Mouse (Mus musculus) liver, postnatal 0 days (tissue): ENCODE measurements at regions not wholly inside any gene's neighbourhood (a gene's known extent, or its start where the extent isn't known, plus 50 kb on each side); places are given as distances from the start of the nearest gene placed in this dataset.

Source experiments
- ATAC-seq: fragments of 200-750 bp; cut with Nextera tagmentation; 2 replicates; pipeline ENCODE4 v1.8.0; 2017; ENCODE audit warnings: mild to moderate bottlenecking, moderate library complexity
- DNase-seq: peaks from one replicate; pipeline ENCODE4 v3.0.0-alpha.2; 2016
- H3K27ac ChIP-seq: fragments of 300-500 bp; sonication (generic); 2 replicates; pipeline ENCODE4 v1.5.1; 2014; ENCODE audit warnings: antibody characterized with exemption, moderate library complexity, mild to moderate bottlenecking, low read depth
- H3K27me3 ChIP-seq: fragments of 300-500 bp; sonication (generic); 2 replicates; pipeline ENCODE4 v1.6.1; 2014; ENCODE audit warnings: low read length, control low read depth, mixed read lengths; ENCODE audit not compliant: insufficient read depth
- H3K36me3 ChIP-seq: fragments of 300-500 bp; sonication (generic); replicated peaks from 2 replicates; pipeline ENCODE4 v1.6.1; 2014; ENCODE audit warnings: mild to moderate bottlenecking, control low read depth, low read length, moderate library complexity, mixed read lengths; ENCODE audit not compliant: insufficient read depth
- H3K4me1 ChIP-seq: fragments of 300-500 bp; sonication (generic); 2 replicates; pipeline ENCODE4 v1.6.1; 2014; ENCODE audit warnings: antibody characterized with exemption, mild to moderate bottlenecking, control low read depth; ENCODE audit not compliant: insufficient read depth
- H3K4me2 ChIP-seq: fragments of 300-500 bp; sonication (generic); 2 replicates; pipeline ENCODE4 v1.6.1; 2014; ENCODE audit warnings: low read depth, mild to moderate bottlenecking, low read length, moderate library complexity, mixed read lengths
- H3K4me3 ChIP-seq: fragments of 300-500 bp; sonication (generic); 2 replicates; pipeline ENCODE4 v1.5.1; 2014; ENCODE audit warnings: low read depth, low read length
- H3K9ac ChIP-seq: fragments of 300-500 bp; sonication (generic); replicated peaks from 2 replicates; pipeline ENCODE4 v1.6.1; 2014; ENCODE audit warnings: mild to moderate bottlenecking, moderate library complexity
- H3K9me3 ChIP-seq: fragments of 300-500 bp; sonication (generic); 2 replicates; pipeline ENCODE4 v1.6.1; 2016; ENCODE audit warnings: mild to moderate bottlenecking, control low read depth, low read length, mixed read lengths
- CTCF ChIP-seq: sonication (generic); IDR thresholded peaks from 2 replicates; pipeline ENCODE4 v1.5.1; 2016; ENCODE audit warnings: antibody characterized with exemption, low read depth
- EP300 ChIP-seq: IDR thresholded peaks from 2 replicates; pipeline ENCODE4 v1.6.1; 2016; ENCODE audit warnings: antibody characterized with exemption, low read depth, mild to moderate bottlenecking
- WGBS: fragments of 180-500 bp; shearing (Covaris S2); extraction: QIAGEN DNeasy Blood & Tissue Kit; methylation state at CpG from one replicate; pipeline ENCODE4 v1.1.7; 2014; ENCODE audit not compliant: insufficient replicate concordance; 5-methylcytosine and 5-hydroxymethylcytosine counted together

DNA sequence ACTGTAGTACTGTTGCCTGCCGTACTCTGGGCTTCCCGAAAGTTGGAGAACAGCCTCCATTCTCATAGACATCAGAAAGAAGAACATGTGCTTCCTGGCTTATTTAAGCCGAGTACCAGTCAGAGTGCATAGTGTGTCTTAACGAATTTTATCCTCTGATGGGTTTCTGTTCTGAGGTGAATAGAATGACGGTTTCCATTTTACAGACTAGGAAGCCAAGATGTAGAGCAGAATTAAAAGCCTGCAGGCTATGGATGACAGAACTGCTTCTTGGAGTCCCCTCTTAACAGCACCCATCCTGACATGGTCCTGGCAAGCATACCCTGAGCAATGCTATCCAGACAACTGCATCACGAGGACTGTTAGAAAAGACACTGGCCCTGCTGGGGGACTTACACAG, 69.0 kb upstream of the Rgma start:
- H3K27ac ChIP-seq: no peak overlapping the region
- WGBS: 65% methylated on average over 6 of the region's 6 CpGs
- H3K4me2 ChIP-seq: no peak overlapping the region
- ATAC-seq (no peak), DNase-seq (no peak)
- H3K27me3 ChIP-seq: 0 out of 2 replicates have a peak, but pooled peaks cover 4% of the 10 kb centered on the region
- TF ChIP-seq CTCF (no peak), EP300 (no peak)
- H3K9ac ChIP-seq: no peak overlapping the region
- H3K4me3 ChIP-seq: no peak overlapping the region
- no peaks in the 10 kb centered on the region for H3K36me3 ChIP-seq
- H3K9me3 ChIP-seq: no peaks in the 10 kb centered on the region
- no peaks in the 10 kb centered on the region for H3K4me1 ChIP-seq

DNA sequence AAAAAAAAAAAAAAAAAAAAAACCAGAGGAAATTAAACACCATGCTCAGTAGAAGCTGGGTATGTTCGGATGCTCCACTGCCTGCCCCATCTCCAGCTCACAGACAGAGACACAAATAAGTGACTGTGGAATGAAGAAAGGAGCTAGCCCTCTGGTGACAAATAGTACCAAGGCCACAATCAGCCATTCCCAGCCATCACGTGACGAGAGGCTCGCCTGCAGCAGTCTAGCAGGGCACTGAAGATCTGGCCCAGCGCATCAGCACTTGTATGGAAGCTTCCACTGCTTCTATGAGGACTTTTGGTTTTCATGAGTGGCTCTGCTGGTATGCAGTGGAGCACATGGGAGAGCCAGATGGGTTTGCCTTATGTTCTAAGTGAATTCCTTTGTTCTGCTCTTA, 68.6 kb upstream of the Rgma start:
- H3K27ac ChIP-seq: no peak overlapping the region
- ATAC-seq (no peak), DNase-seq (no peak)
- no peaks in the 10 kb centered on the region for H3K4me1 ChIP-seq
- no peak overlapping the region for H3K9ac ChIP-seq
- WGBS: 62% methylated on average over 5 of the region's 5 CpGs
- no peak overlapping the region for H3K4me3 ChIP-seq
- H3K4me2 ChIP-seq: no peak overlapping the region
- no peaks in the 10 kb centered on the region for H3K36me3 ChIP-seq
- TF ChIP-seq CTCF (no peak), EP300 (no peak)
- 0 out of 2 replicates have a peak, but pooled peaks cover 4% of the 10 kb centered on the region for H3K27me3 ChIP-seq
- H3K9me3 ChIP-seq: no peaks in the 10 kb centered on the region

- Histone ChIP-seq H3K4me1 (no peaks in the 10 kb centered on the region), H3K9me3 (no peaks in the 10 kb centered on the region), H3K27me3 (0 out of 2 replicates have a peak, but pooled peaks cover 4% of the 10 kb centered on the region), H3K9ac (no peak overlapping the region), H3K4me2 (no peak overlapping the region), H3K27ac (no peak overlapping the region), H3K4me3 (no peak overlapping the region), H3K36me3 (no peaks in the 10 kb centered on the region)
- ATAC-seq (no peak), DNase-seq (no peak)
- WGBS: 43% methylated on average over 13 of the region's 13 CpGs
- TF ChIP-seq CTCF: no peak
- TF ChIP-seq EP300: no peak
Measured at GRCm38 (mm10) chr7:73307586-73308490, 67.5 kb upstream of the Rgma start.

- TF ChIP-seq EP300: no peak
- TF ChIP-seq CTCF: no peak
- DNase-seq: no peak
Measured at GRCm38 (mm10) chr7:73308981-73309380, 66.3 kb upstream of the Rgma start.

GRCm38 (mm10) chr7:73310056-73310455, 65.3 kb upstream of the Rgma start:
- 91% methylated on average over 10 of the region's 10 CpGs for WGBS
- Histone ChIP-seq H3K27me3 (0 out of 2 replicates have a peak, but pooled peaks cover 4% of the 10 kb centered on the region), H3K4me3 (no peak overlapping the region), H3K9me3 (no peaks in the 10 kb centered on the region), H3K36me3 (no peaks in the 10 kb centered on the region), H3K4me1 (no peaks in the 10 kb centered on the region), H3K9ac (no peak overlapping the region), H3K27ac (no peak overlapping the region), H3K4me2 (no peak overlapping the region)
- TF ChIP-seq CTCF: no peak
- no peak for TF ChIP-seq EP300
- no peak for ATAC-seq
- no peak for DNase-seq

More at GRCm38 (mm10) chr7:73308981-73309380, 66.3 kb upstream of the Rgma start:
- Histone ChIP-seq H3K9me3 (no peaks in the 10 kb centered on the region), H3K4me2 (no peak overlapping the region), H3K4me1 (no peaks in the 10 kb centered on the region), H3K4me3 (no peak overlapping the region), H3K27ac (no peak overlapping the region), H3K27me3 (0 out of 2 replicates have a peak, but pooled peaks cover 4% of the 10 kb centered on the region), H3K36me3 (no peaks in the 10 kb centered on the region), H3K9ac (no peak overlapping the region)
- 67% methylated on average over 7 of the region's 7 CpGs for WGBS
- no peak for ATAC-seq

DNA sequence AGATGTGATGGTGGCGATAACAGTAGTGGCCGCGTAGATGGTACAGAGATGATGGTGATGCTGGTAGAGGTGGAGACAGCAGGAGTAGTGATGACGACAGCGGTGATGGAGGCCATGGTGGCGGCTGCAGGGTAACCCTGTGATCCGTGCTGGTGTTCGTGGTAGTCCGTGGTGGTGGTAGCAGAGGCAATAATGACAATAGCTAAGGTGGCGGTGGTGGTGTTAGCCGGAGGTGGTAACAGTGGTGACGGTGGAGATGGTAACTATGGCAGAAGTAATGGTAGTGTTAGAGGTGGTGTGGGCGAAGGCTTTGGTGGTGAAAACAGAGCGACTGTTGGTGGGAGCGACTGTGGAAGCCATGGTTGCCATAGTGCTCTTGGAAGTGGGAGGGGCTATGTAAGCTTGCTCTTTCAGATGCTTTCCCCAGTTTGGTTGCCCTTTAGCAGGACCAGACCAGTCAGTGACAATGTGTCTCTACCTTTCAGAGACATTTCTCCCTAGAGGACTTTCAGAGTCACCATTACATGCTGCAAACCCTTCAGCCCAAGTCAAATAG, 64.7 kb upstream of the Rgma start:
- H3K4me2 ChIP-seq: no peak overlapping the region
- H3K36me3 ChIP-seq: no peaks in the 10 kb centered on the region
- 0 out of 2 replicates have a peak, but pooled peaks cover 3% of the 10 kb centered on the region for H3K27me3 ChIP-seq
- H3K4me1 ChIP-seq: no peaks in the 10 kb centered on the region
- 86% methylated on average over 15 of the region's 15 CpGs for WGBS
- H3K4me3 ChIP-seq: no peak overlapping the region
- ATAC-seq (no peak), DNase-seq (no peak)
- no peaks in the 10 kb centered on the region for H3K9me3 ChIP-seq
- H3K9ac ChIP-seq: no peak overlapping the region
- no peak for TF ChIP-seq EP300
- no peak for TF ChIP-seq CTCF
- H3K27ac ChIP-seq: no peak overlapping the region
